Mouse (Mus musculus): Measurements from ENCODE around the gene Syt7. TPM values are rescaled to one million over a fixed set of nuclear protein-coding genes. Genes with fewer than 3 reads are reported as not detected.

The Syt7 gene
- total RNA-seq, 2 experiments from 2014 or later: 280 to 316 TPM

GRCm38 (mm10) chr19:10456752-10457483 is 68.0 kb downstream of the Syt7 start, which contains the start of gene Lrrc10b:
TSS of gene Lrrc10b (minus strand) at chr19:10457473.
- peak; percentile 71 to 82 for DNase-seq (ENCODE audit: low spot score in 2 of 2)

GRCm38 (mm10) chr19:10457484-10457800 is 68.6 kb downstream of the Syt7 start:
- DNase-seq (ENCODE audit: low spot score in 2 of 2): peak; percentile 64 to 78

GRCm38 (mm10) chr19:10458096-10458495 is 69.2 kb downstream of the Syt7 start:
- peak in 1 of 2 experiments; percentile 58 for DNase-seq (ENCODE audit: low spot score in 2 of 2)

- DNase-seq (ENCODE audit: low spot score in 2 of 2): peak; percentile 66 to 86
These were observed 71.0 kb downstream of the Syt7 start for GRCm38 (mm10) chr19:10459907-10460306.

- DNase-seq (ENCODE audit: low spot score in 2 of 2): no peak
These were observed 72.7 kb downstream of the Syt7 start for GRCm38 (mm10) chr19:10461584-10461983.

GRCm38 (mm10) chr19:10464427-10464826 is 75.5 kb downstream of the Syt7 start:
- no peak for DNase-seq (ENCODE audit: low spot score in 2 of 2)

- DNase-seq (ENCODE audit: low spot score in 2 of 2): peak; percentile 56 to 76
These were observed 80.3 kb downstream of the Syt7 start for GRCm38 (mm10) chr19:10469171-10469658.

- no peak for DNase-seq (ENCODE audit: low spot score in 2 of 2)
These were observed 84.1 kb downstream of the Syt7 start for GRCm38 (mm10) chr19:10472958-10473357.

GRCm38 (mm10) chr19:10473779-10474178 is 84.9 kb downstream of the Syt7 start:
- DNase-seq (ENCODE audit: low spot score in 2 of 2): no peak

- no peak for DNase-seq (ENCODE audit: low spot score in 2 of 2)
These were observed 90.7 kb downstream of the Syt7 start for GRCm38 (mm10) chr19:10479541-10479940.

- DNase-seq (ENCODE audit: low spot score in 2 of 2): no peak
These were observed 93.8 kb downstream of the Syt7 start, which contains the start of gene Ppp1r32 for GRCm38 (mm10) chr19:10482703-10483102. TSS of gene Ppp1r32 (minus strand) at chr19:10482928.

GRCm38 (mm10) chr19:10486264-10486738 is 97.4 kb downstream of the Syt7 start:
- DNase-seq (ENCODE audit: low spot score in 2 of 2): peak; percentile 60 to 83

GRCm38 (mm10) chr19:10495670-10496069 is 106.8 kb downstream of the Syt7 start:
- no peak for DNase-seq (ENCODE audit: low spot score in 2 of 2)

GRCm38 (mm10) chr19:10496976-10497375 is 108.1 kb downstream of the Syt7 start:
- DNase-seq (ENCODE audit: low spot score in 2 of 2): no peak

GRCm38 (mm10) chr19:10497512-10498160 is 108.7 kb downstream of the Syt7 start:
- no peak for DNase-seq (ENCODE audit: low spot score in 2 of 2)

- no peak for DNase-seq (ENCODE audit: low spot score in 2 of 2)
These were observed 111.7 kb downstream of the Syt7 start for GRCm38 (mm10) chr19:10500581-10500980.

GRCm38 (mm10) chr19:10502571-10502970 is 113.7 kb downstream of the Syt7 start:
- peak in 1 of 2 experiments; percentile 46 for DNase-seq (ENCODE audit: low spot score in 2 of 2)

Other genes starting within 250 kb of the Syt7 start
- gene Fads1, start 206.2 kb upstream of the Syt7 start, total RNA-seq (2021): 100 to 1,000 TPM; 187 to 200 TPM
- 10 to 100 TPM; 81.9 to 84.8 TPM for gene Tmem258, start 185.1 kb upstream of the Syt7 start, total RNA-seq (2021)
- gene Fen1, start 184.9 kb upstream of the Syt7 start, total RNA-seq (2021): 10 to 100 TPM in 1 of 2 experiments, 1 to 10 TPM in 1; 9.5 to 10.7 TPM
- 10 to 100 TPM; 31.9 to 33.9 TPM for gene Myrf, start 148.3 kb upstream of the Syt7 start, total RNA-seq (2021)
- gene Dagla, start 84.2 kb upstream of the Syt7 start, total RNA-seq (2021): 100 to 1,000 TPM; 107 to 118 TPM
- gene Lrrc10b, start 68.4 kb downstream of the Syt7 start, total RNA-seq (2021): 10 to 100 TPM; 70.5 to 77.9 TPM
- 1 to 10 TPM; 1.3 to 1.9 TPM for gene Ppp1r32, start 93.8 kb downstream of the Syt7 start, total RNA-seq (2021)
- gene Cpsf7, start 136.2 kb downstream of the Syt7 start, total RNA-seq (2021): 10 to 100 TPM; 68.6 to 74.5 TPM
- gene Sdhaf2, start 137.1 kb downstream of the Syt7 start, total RNA-seq (2021): 10 to 100 TPM; 51.3 to 55.5 TPM
- 10 to 100 TPM; 10.6 to 10.8 TPM for gene Tmem216, start 167.1 kb downstream of the Syt7 start, total RNA-seq (2021)
- 1 to 10 TPM; 9.4 TPM for gene Cyb561a3, start 188.1 kb downstream of the Syt7 start, total RNA-seq (2021)
- gene Tmem138, start 188.3 kb downstream of the Syt7 start, total RNA-seq (2021): 10 to 100 TPM; 11.2 to 12.8 TPM
- 100 to 1,000 TPM; 193 to 196 TPM for gene Ddb1, start 216.2 kb downstream of the Syt7 start, total RNA-seq (2021)
- 10 to 100 TPM; 15.2 to 16.8 TPM for gene Tkfc, start 216.6 kb downstream of the Syt7 start, total RNA-seq (2021)
- gene Vwce, start 245.1 kb downstream of the Syt7 start, total RNA-seq (2021): under 1 TPM; 0.35 to 0.56 TPM